Mouse (Mus musculus): ENCODE measurements around the gene Bmp6. TPM values are rescaled to one million over a fixed set of nuclear protein-coding genes. Genes with fewer than 3 reads are reported as not detected.

The Bmp6 gene
- polyA plus RNA-seq, 1 experiment from 2014 or later: 2.2 TPM

DNA sequence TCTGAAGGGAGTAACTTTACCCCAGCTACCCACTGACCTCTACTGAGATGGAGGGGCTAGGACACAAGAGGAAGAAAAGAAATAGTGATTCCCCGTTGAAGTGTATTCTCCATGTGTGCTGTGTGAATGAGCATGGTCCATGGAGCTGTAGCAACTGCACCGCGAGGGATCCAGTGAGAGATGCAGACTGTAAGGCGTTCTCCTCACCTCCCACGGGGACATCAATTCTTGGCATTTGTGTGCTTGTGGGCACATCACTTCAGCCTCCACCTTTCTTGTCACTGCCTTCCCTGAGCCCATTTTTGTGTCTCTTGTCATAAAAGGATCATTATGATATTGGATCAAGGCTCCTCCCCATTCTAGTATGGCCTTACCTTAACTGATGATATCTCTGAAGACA, 34.9 kb downstream of the Bmp6 start:
- 84% methylated on average over 5 of the region's 5 CpGs for WGBS
- no peaks in the 10 kb centered on the region for H3K4me1 ChIP-seq (ENCODE audit: insufficient read depth, low read length)
- H3K4me3 ChIP-seq (ENCODE audit: low read length): no peak overlapping the region
- no peaks in the 10 kb centered on the region for H3K9me3 ChIP-seq (ENCODE audit: low read length)
- H3K4me2 ChIP-seq (replicated peaks; ENCODE audit: low read depth, low read length): no peak overlapping the region
- H3K27me3 ChIP-seq (ENCODE audit: insufficient read depth, low read length): no peaks in the 10 kb centered on the region
- H3K27ac ChIP-seq (ENCODE audit: low read length): no peak overlapping the region
- no peaks in the 10 kb centered on the region for H3K36me3 ChIP-seq (ENCODE audit: insufficient read depth, low read length)
- ATAC-seq (ENCODE audit: low FRiP score, low TSS enrichment): no peak
- no peak overlapping the region for H3K9ac ChIP-seq (replicated peaks; ENCODE audit: low read length)

DNA sequence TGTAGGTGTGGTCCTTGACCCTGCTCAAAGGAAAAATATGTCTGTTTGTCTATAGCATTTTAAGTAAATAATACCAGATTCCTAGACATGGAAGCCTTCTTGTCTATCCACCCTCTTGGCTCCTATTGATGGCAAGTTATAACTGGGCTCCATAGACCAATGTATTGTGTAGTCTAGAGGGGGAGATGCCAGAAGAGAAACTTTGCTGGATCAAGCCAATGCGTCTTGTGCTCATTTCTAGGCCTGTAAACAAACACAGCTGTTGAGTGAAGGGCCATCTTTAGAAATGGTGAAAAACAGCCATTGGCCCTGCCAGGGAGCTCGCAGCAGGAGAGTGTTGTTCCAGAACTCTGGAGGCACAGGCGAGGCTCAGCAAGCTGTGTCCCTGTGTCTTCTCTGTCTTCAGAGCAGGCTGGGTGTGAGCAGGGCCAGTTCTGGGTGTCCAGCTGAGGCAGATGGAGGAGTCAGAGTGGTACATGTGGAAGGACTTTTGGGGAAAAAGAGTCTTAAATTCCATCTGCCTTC, 41.2 kb downstream of the Bmp6 start:
- Histone ChIP-seq H3K4me3 (ENCODE audit: low read length) (no peak overlapping the region), H3K36me3 (ENCODE audit: insufficient read depth, low read length) (no peaks in the 10 kb centered on the region), H3K27me3 (ENCODE audit: insufficient read depth, low read length) (no peaks in the 10 kb centered on the region), H3K9ac (replicated peaks; ENCODE audit: low read length) (no peak overlapping the region), H3K4me2 (replicated peaks; ENCODE audit: low read depth, low read length) (no peak overlapping the region), H3K27ac (ENCODE audit: low read length) (no peak overlapping the region), H3K9me3 (ENCODE audit: low read length) (no peaks in the 10 kb centered on the region), H3K4me1 (ENCODE audit: insufficient read depth, low read length) (no peaks in the 10 kb centered on the region)
- WGBS: 77% methylated on average over 3 of the region's 3 CpGs
- no peak for ATAC-seq (ENCODE audit: low FRiP score, low TSS enrichment)

DNA sequence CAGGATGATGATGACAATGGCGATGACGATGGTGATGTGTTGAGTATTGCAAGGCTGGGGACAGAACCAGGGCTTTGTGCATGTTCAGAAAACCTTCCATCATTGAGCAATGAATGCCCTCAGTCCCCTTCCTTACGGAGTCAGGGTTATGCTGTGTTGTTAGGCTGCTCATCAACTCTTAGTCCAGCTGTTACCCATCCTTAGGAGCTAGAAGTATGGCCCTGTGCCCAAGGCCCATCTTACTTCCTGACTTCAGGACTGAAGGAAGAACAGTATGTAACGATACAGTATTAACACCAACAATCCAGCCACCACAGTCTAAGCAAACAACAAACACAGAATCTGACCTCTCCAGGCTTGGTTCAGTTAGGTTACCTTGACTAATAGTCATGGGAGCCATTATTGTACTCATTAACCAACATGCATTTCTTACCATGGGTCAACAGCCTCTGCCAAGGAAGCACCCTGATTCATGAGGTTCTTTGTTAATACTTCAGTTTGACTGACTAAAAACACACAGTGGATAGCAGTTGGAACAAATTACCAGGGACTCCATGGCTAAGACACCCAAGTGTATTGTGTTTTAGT, 42.6 kb downstream of the Bmp6 start:
- Histone ChIP-seq H3K4me3 (ENCODE audit: low read length) (no peak overlapping the region), H3K4me2 (replicated peaks; ENCODE audit: low read depth, low read length) (no peak overlapping the region), H3K27ac (ENCODE audit: low read length) (no peak overlapping the region), H3K27me3 (ENCODE audit: insufficient read depth, low read length) (no peaks in the 10 kb centered on the region), H3K4me1 (ENCODE audit: insufficient read depth, low read length) (no peaks in the 10 kb centered on the region), H3K36me3 (ENCODE audit: insufficient read depth, low read length) (no peaks in the 10 kb centered on the region), H3K9me3 (ENCODE audit: low read length) (no peaks in the 10 kb centered on the region), H3K9ac (replicated peaks; ENCODE audit: low read length) (no peak overlapping the region)
- no peak for ATAC-seq (ENCODE audit: low FRiP score, low TSS enrichment)
- 87% methylated on average over 4 of the region's 4 CpGs for WGBS

GRCm38 (mm10) chr13:38393444-38393843, 48.5 kb downstream of the Bmp6 start:
- H3K4me2 ChIP-seq (replicated peaks; ENCODE audit: low read depth, low read length): no peak overlapping the region
- no peaks in the 10 kb centered on the region for H3K36me3 ChIP-seq (ENCODE audit: insufficient read depth, low read length)
- 68% methylated on average over 5 of the region's 5 CpGs for WGBS
- H3K4me1 ChIP-seq (ENCODE audit: insufficient read depth, low read length): peaks cover 5% of the 10 kb centered on the region; the same call in 1 of the 2 replicates
- peak; percentile 27; the same call in 1 of the 2 replicates for ATAC-seq (ENCODE audit: low FRiP score, low TSS enrichment)
- H3K27me3 ChIP-seq (ENCODE audit: insufficient read depth, low read length): no peaks in the 10 kb centered on the region
- no peak overlapping the region for H3K4me3 ChIP-seq (ENCODE audit: low read length)
- H3K9ac ChIP-seq (replicated peaks; ENCODE audit: low read length): no peak overlapping the region
- H3K27ac ChIP-seq (ENCODE audit: low read length): no peak overlapping the region; the same call in 1 of the 2 replicates
- no peaks in the 10 kb centered on the region for H3K9me3 ChIP-seq (ENCODE audit: low read length)

DNA sequence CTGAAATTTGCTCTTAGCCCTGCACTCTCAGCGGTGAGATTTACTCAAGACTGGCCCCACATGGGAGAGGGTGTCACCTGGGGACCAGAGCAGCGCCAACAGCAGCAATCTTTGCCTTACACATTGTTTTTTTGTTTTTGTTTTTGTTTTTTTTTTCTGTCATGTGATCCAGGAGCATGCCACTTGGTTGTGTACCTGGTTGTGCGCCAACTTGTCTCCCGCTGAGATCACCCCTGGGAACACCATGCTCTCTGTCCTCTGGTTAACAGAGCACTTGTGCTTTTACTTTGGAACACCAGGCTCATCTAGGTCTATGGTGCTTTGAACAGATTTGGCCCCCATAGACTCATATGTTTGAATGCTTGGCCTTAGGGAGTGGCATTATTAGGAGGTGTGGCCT, 50.1 kb downstream of the Bmp6 start:
- H3K4me3 ChIP-seq (ENCODE audit: low read length): no peak overlapping the region
- peaks cover 5% of the 10 kb centered on the region; the same call in 1 of the 2 replicates for H3K4me1 ChIP-seq (ENCODE audit: insufficient read depth, low read length)
- no peaks in the 10 kb centered on the region for H3K27me3 ChIP-seq (ENCODE audit: insufficient read depth, low read length)
- H3K27ac ChIP-seq (ENCODE audit: low read length): no peak overlapping the region
- no peak overlapping the region for H3K9ac ChIP-seq (replicated peaks; ENCODE audit: low read length)
- H3K9me3 ChIP-seq (ENCODE audit: low read length): no peaks in the 10 kb centered on the region
- ATAC-seq (ENCODE audit: low FRiP score, low TSS enrichment): no peak
- H3K36me3 ChIP-seq (ENCODE audit: insufficient read depth, low read length): no peaks in the 10 kb centered on the region
- 92% methylated on average over 4 of the region's 4 CpGs for WGBS
- no peak overlapping the region for H3K4me2 ChIP-seq (replicated peaks; ENCODE audit: low read depth, low read length)

DNA sequence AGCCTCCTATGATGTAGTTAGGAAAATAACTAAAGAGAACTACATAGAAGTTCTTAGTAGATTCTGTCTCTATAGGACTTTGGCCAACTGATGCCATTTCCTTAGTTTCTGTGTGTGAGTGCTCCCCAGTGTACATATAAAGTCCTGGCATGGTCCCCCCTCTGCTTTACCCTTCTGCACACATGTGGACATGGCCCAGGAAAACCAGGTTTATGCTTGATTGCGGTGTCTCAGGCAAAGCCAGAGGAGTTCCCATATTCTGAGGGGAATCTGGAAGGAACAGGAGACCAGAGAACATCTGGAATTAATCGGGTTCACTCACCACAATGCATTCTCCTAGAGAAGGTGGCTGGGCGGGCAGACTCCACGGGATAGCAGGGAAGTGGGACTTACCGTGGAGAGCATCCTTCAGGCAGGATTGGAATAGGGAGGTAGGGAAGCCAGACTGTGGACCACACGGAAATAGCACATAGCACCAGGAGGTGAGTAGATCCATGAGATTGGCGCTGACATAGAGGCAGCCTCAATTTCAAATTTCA, 52.2 kb downstream of the Bmp6 start:
- no peaks in the 10 kb centered on the region for H3K27me3 ChIP-seq (ENCODE audit: insufficient read depth, low read length)
- H3K36me3 ChIP-seq (ENCODE audit: insufficient read depth, low read length): no peaks in the 10 kb centered on the region
- no peak for ATAC-seq (ENCODE audit: low FRiP score, low TSS enrichment)
- H3K27ac ChIP-seq (ENCODE audit: low read length): no peak overlapping the region
- peaks cover 5% of the 10 kb centered on the region; the same call in 1 of the 2 replicates for H3K4me1 ChIP-seq (ENCODE audit: insufficient read depth, low read length)
- H3K9ac ChIP-seq (replicated peaks; ENCODE audit: low read length): no peak overlapping the region
- WGBS: 85% methylated on average over 7 of the region's 7 CpGs
- H3K9me3 ChIP-seq (ENCODE audit: low read length): no peaks in the 10 kb centered on the region
- no peak overlapping the region for H3K4me2 ChIP-seq (replicated peaks; ENCODE audit: low read depth, low read length)
- H3K4me3 ChIP-seq (ENCODE audit: low read length): no peak overlapping the region

DNA sequence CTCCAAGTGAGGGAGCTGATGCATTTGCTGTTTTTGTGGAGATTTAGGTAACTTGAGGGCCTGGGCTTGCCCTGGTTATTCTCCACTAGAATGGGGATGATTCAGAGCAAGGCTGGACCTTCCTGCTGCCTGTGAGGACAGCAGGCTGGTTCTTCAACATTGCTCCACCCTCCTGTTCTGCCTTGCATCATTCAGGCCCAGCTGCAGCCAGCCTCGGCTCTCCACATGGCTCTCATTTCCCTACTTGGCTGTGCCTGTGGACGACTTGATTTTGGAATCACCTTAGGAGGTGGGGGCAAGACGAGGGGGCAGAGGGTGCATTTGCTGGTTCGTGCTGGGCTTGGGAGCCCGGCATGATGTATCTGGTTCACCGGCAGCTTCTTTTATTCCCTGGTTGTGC, 53.8 kb downstream of the Bmp6 start:
- no peak for ATAC-seq (ENCODE audit: low FRiP score, low TSS enrichment)
- Histone ChIP-seq H3K27me3 (ENCODE audit: insufficient read depth, low read length) (no peaks in the 10 kb centered on the region), H3K9ac (replicated peaks; ENCODE audit: low read length) (no peak overlapping the region), H3K9me3 (ENCODE audit: low read length) (no peaks in the 10 kb centered on the region), H3K36me3 (ENCODE audit: insufficient read depth, low read length) (no peaks in the 10 kb centered on the region), H3K4me1 (ENCODE audit: insufficient read depth, low read length) (peaks cover 3% of the 10 kb centered on the region; the same call in 1 of the 2 replicates), H3K4me3 (ENCODE audit: low read length) (no peak overlapping the region), H3K27ac (ENCODE audit: low read length) (no peak overlapping the region), H3K4me2 (replicated peaks; ENCODE audit: low read depth, low read length) (no peak overlapping the region)
- 47% methylated on average over 6 of the region's 6 CpGs for WGBS

DNA sequence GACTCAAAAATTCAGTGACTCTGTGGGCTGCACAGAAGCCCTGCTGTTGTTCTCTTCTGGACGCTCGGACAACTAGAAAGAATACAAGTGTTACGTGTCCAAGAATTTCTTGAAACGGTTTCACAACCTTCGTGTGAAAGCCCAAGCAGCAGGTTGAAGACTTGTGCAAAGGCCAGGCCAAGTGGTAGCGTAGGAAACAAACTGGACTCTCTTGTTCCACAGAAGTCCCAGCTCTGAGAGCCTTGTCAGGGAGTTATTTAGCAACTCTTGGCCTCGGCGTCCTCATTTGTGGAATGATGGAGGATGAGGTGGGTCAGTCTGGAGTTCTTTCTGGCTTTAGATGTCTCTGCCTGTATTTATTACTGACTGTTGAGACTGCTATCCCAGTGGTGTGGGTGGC, 55.8 kb downstream of the Bmp6 start:
- H3K4me2 ChIP-seq (replicated peaks; ENCODE audit: low read depth, low read length): no peak overlapping the region
- 75% methylated on average over 8 of the region's 8 CpGs for WGBS
- no peaks in the 10 kb centered on the region for H3K4me1 ChIP-seq (ENCODE audit: insufficient read depth, low read length)
- no peak overlapping the region for H3K9ac ChIP-seq (replicated peaks; ENCODE audit: low read length)
- H3K4me3 ChIP-seq (ENCODE audit: low read length): no peak overlapping the region
- H3K27me3 ChIP-seq (ENCODE audit: insufficient read depth, low read length): no peaks in the 10 kb centered on the region
- no peaks in the 10 kb centered on the region for H3K36me3 ChIP-seq (ENCODE audit: insufficient read depth, low read length)
- no peaks in the 10 kb centered on the region for H3K9me3 ChIP-seq (ENCODE audit: low read length)
- no peak overlapping the region for H3K27ac ChIP-seq (ENCODE audit: low read length)
- ATAC-seq (ENCODE audit: low FRiP score, low TSS enrichment): no peak

- H3K9me3 ChIP-seq (ENCODE audit: low read length): no peaks in the 10 kb centered on the region
- ATAC-seq (ENCODE audit: low FRiP score, low TSS enrichment): 0 out of 2 replicates have a peak, but pooled peaks have one; percentile 22
- no peak overlapping the region for H3K4me2 ChIP-seq (replicated peaks; ENCODE audit: low read depth, low read length)
- H3K27ac ChIP-seq (ENCODE audit: low read length): peak overlapping the region; percentile 41
- no peaks in the 10 kb centered on the region for H3K27me3 ChIP-seq (ENCODE audit: insufficient read depth, low read length)
- no peak overlapping the region for H3K4me3 ChIP-seq (ENCODE audit: low read length)
- 43% methylated on average over 6 of the region's 6 CpGs for WGBS
- no peak overlapping the region for H3K9ac ChIP-seq (replicated peaks; ENCODE audit: low read length)
- H3K36me3 ChIP-seq (ENCODE audit: insufficient read depth, low read length): no peaks in the 10 kb centered on the region
- H3K4me1 ChIP-seq (ENCODE audit: insufficient read depth, low read length): peaks cover 31% of the 10 kb centered on the region
Observed at GRCm38 (mm10) chr13:38407611-38408315, 62.9 kb downstream of the Bmp6 start.

- H3K36me3 ChIP-seq (ENCODE audit: insufficient read depth, low read length): no peaks in the 10 kb centered on the region
- no peak overlapping the region for H3K9ac ChIP-seq (replicated peaks; ENCODE audit: low read length)
- H3K9me3 ChIP-seq (ENCODE audit: low read length): no peaks in the 10 kb centered on the region
- no peak for ATAC-seq (ENCODE audit: low FRiP score, low TSS enrichment)
- H3K27me3 ChIP-seq (ENCODE audit: insufficient read depth, low read length): no peaks in the 10 kb centered on the region
- WGBS: 22% methylated on average over 3 of the region's 3 CpGs
- H3K27ac ChIP-seq (ENCODE audit: low read length): peak overlapping the region; percentile 72
- peaks cover 31% of the 10 kb centered on the region for H3K4me1 ChIP-seq (ENCODE audit: insufficient read depth, low read length)
- H3K4me2 ChIP-seq (replicated peaks; ENCODE audit: low read depth, low read length): no peak overlapping the region
- no peak overlapping the region for H3K4me3 ChIP-seq (ENCODE audit: low read length)
Observed at GRCm38 (mm10) chr13:38408636-38409035, 63.7 kb downstream of the Bmp6 start.

Data from kidney, embryonic 16.5 days (tissue).